Mouse (Mus musculus) forebrain, embryonic 13.5 days (tissue): ENCODE results near the gene Ccdc177. TPM values are rescaled to one million over a fixed set of nuclear protein-coding genes. Genes with fewer than 3 reads are reported as not detected.
A peak's percentile ranks its signal among the peaks of the same experiment; 100 is the strongest.

ENCODE experiments used
- ATAC-seq: fragments of 200-750 bp; cut with Nextera tagmentation; 2 replicates; pipeline ENCODE4 v1.8.0; 2017
- H3K27ac ChIP-seq: fragments of 300-500 bp; sonication (generic); 2 replicates; pipeline ENCODE4 v1.5.1; 2015; ENCODE audit warnings: inconsistent platforms, mild to moderate bottlenecking, moderate library complexity
- H3K27me3 ChIP-seq: fragments of 300-500 bp; sonication (generic); 2 replicates; pipeline ENCODE4 v1.6.1; 2015; ENCODE audit warnings: mild to moderate bottlenecking, inconsistent platforms
- H3K36me3 ChIP-seq: fragments of 300-500 bp; sonication (generic); 2 replicates; pipeline ENCODE4 v1.6.1; 2015; ENCODE audit warnings: mild to moderate bottlenecking, inconsistent platforms; ENCODE audit not compliant: poor library complexity, severe bottlenecking
- H3K4me1 ChIP-seq: fragments of 300-500 bp; sonication (generic); 2 replicates; pipeline ENCODE4 v1.6.1; 2015; ENCODE audit warnings: inconsistent platforms
- H3K4me2 ChIP-seq: fragments of 300-500 bp; sonication (generic); 2 replicates; pipeline ENCODE4 v1.6.1; 2015; ENCODE audit warnings: inconsistent platforms, mild to moderate bottlenecking, moderate library complexity
- H3K4me3 ChIP-seq: fragments of 300-500 bp; sonication (generic); 2 replicates; pipeline ENCODE4 v1.5.1; 2015; ENCODE audit warnings: mild to moderate bottlenecking, inconsistent platforms
- H3K9ac ChIP-seq: fragments of 300-500 bp; sonication (generic); 2 replicates; pipeline ENCODE4 v1.6.1; 2015; ENCODE audit warnings: mild to moderate bottlenecking, inconsistent platforms
- H3K9me3 ChIP-seq: fragments of 300-500 bp; sonication (generic); replicated peaks from 2 replicates; pipeline ENCODE4 v1.6.1; 2016; ENCODE audit warnings: inconsistent platforms
- WGBS: fragments of 180-500 bp; shearing (Covaris S2); methylation state at CpG from one replicate; pipeline ENCODE4 v1.1.7; 2015; 5-methylcytosine and 5-hydroxymethylcytosine counted together
- polyA plus RNA-seq: library from polyadenylated mRNA; unstranded; fragments of >200 nt; fragmentation: Nextera tagmentation; extraction: Ambion mirVana; gene quantifications from 2 replicates; pipeline ENCODE4 v1.2.1, GENCODE M21; 2015

Ccdc177 gene
- polyA plus RNA-seq, 1 experiment from 2014 or later: 4.6 TPM

DNA sequence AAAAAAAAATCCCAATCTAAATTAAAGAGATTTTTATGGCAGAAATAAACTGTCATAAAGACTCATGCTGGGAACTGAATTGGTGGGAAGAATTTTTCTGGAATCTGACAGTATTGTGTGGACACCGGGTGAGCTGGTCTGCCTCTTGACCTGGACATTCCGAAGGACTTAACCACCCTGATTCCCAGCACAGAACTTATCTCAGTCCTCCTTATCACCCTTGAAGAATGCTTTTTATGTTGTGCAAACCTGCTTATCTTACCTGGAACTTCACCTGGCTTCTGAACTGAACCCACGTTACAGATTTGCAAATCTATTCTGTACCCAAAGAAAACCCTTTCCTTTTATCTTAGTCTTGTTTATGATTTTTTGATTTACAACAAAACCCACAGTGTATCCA lies 21.7 kb upstream of the Ccdc177 start:
- Histone ChIP-seq H3K9ac (no peak overlapping the region), H3K9me3 (no peaks in the 10 kb centered on the region), H3K36me3 (no peaks in the 10 kb centered on the region), H3K4me2 (no peak overlapping the region), H3K4me1 (no peaks in the 10 kb centered on the region), H3K4me3 (no peak overlapping the region), H3K27me3 (no peaks in the 10 kb centered on the region), H3K27ac (no peak overlapping the region)
- no peak for ATAC-seq
- WGBS: 87% methylated on average over 3 of the region's 3 CpGs

DNA sequence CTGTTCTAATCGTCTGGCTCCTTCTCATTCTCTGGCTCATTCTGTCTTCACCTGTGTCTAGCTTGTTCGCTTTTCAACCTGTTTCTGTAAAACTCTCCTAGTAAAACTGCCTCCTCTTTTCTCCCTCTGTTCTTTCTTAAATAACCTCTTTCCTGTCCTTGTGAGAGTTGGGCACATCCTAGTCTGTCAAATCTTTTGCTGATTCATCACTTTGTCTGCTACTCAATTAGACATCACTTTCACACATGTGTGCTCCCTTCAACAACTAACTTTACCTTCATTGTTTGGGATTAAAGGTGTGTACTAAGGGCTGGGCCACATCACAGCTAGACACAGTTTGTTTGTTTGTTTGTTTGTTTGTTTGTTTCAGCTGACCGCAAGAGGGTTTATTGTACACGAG lies 19.3 kb upstream of the Ccdc177 start:
- Histone ChIP-seq H3K4me1 (no peaks in the 10 kb centered on the region), H3K27ac (no peak overlapping the region), H3K4me2 (no peak overlapping the region), H3K4me3 (no peak overlapping the region), H3K27me3 (no peaks in the 10 kb centered on the region), H3K9me3 (no peaks in the 10 kb centered on the region), H3K36me3 (no peaks in the 10 kb centered on the region), H3K9ac (no peak overlapping the region)
- ATAC-seq: no peak
- 91% methylated on average over 4 of the region's 4 CpGs for WGBS

DNA sequence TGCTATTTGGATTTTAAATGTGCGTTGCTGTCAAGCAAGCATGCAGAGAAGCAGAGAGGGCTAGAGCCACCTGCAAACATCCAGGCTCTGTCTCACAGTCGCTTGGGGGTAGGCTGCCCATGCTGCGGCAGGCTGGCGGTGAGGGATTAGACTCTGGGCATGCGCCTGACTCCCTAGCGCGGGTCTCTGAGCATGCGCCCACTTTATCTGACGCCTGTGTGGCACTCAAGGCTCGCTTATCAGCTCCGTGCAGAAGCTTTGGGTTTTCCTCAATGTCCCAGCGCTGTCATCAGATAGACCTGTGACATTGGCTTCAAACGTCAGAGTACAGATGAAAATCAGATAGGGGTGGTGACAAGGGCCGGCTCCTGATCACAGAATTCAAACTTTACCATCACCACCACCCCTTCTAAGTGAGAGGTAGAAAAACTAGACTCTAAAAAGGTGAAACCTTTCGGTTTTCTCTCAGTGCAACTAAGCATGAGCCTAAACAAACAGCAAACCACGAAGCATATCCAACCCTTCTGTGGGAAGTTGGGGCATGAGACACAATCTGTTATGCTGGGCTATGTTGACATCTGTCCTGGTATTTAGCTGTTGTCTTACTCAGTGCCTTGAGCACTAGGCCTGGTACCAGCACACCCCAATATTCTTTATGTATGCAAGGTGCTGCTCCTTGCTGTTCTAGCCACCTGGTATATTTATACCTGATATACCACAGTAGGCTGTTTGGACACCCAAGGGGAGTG lies 17.9 kb upstream of the Ccdc177 start:
- H3K4me2 ChIP-seq: no peak overlapping the region
- 81% methylated on average over 16 of the region's 16 CpGs for WGBS
- H3K4me1 ChIP-seq: no peaks in the 10 kb centered on the region
- no peaks in the 10 kb centered on the region for H3K36me3 ChIP-seq
- no peak overlapping the region for H3K9ac ChIP-seq
- ATAC-seq: no peak
- H3K27ac ChIP-seq: no peak overlapping the region
- no peak overlapping the region for H3K4me3 ChIP-seq
- no peaks in the 10 kb centered on the region for H3K27me3 ChIP-seq
- no peaks in the 10 kb centered on the region for H3K9me3 ChIP-seq

DNA sequence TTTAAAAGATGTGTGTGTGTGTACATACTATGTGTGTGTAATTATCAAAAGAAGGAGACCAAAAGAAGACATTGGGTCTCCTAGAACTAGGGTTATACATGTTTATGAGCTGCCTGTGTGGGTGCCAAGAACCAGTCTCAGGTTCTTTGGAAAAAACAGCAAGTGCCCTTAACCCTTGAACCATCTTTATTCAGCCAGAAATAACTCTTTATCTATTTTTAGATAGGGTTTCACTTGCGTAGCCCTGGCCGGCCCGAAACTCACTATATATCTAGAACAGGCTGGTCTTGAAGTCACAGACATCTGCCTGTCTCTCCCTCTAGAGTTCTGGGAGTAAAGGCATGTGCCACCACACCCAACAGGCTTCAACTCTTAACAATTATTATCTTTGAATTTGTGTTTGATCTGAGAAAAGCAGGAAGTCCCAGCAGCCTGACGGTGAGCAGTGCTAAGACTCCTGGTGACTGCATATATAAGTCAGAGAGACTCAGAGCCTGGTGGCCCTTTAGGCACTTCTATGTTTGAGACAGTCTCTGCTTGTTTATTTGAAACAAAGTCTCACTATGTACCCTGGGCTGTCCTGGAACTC lies 15.7 kb upstream of the Ccdc177 start:
- WGBS: 93% methylated on average over 4 of the region's 4 CpGs
- no peak for ATAC-seq

DNA sequence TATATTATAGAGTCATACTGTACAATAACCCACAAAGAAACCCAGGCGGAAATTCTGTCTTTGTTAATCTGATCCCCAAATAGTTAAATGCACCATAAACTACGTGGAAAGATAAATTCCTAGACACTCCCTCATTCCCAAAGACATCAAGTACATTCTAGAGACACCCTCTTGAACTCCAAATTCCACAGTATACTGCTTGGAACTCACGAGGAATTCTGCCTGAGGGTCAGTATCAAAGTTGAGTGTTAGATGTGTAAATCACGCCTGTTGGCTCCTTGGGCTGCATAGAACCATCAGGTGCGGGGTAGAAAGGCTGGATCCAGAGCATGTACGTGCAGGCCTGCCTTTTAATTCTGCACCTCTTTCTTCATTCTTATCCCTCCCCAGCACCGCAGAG lies 14.3 kb upstream of the Ccdc177 start:
- H3K4me1 ChIP-seq: no peaks in the 10 kb centered on the region
- H3K9me3 ChIP-seq: no peaks in the 10 kb centered on the region
- no peaks in the 10 kb centered on the region for H3K36me3 ChIP-seq
- H3K27ac ChIP-seq: no peak overlapping the region
- no peak overlapping the region for H3K9ac ChIP-seq
- H3K4me2 ChIP-seq: no peak overlapping the region
- no peak for ATAC-seq
- no peaks in the 10 kb centered on the region for H3K27me3 ChIP-seq
- no peak overlapping the region for H3K4me3 ChIP-seq
- WGBS: 70% methylated on average over 7 of the region's 7 CpGs

More for the DNA sequence above, 15.7 kb upstream of the Ccdc177 start:
- Histone ChIP-seq H3K9ac (no peak overlapping the region), H3K4me1 (no peaks in the 10 kb centered on the region), H3K4me2 (no peak overlapping the region), H3K9me3 (no peaks in the 10 kb centered on the region), H3K4me3 (no peak overlapping the region), H3K36me3 (no peaks in the 10 kb centered on the region), H3K27ac (no peak overlapping the region), H3K27me3 (no peaks in the 10 kb centered on the region)

DNA sequence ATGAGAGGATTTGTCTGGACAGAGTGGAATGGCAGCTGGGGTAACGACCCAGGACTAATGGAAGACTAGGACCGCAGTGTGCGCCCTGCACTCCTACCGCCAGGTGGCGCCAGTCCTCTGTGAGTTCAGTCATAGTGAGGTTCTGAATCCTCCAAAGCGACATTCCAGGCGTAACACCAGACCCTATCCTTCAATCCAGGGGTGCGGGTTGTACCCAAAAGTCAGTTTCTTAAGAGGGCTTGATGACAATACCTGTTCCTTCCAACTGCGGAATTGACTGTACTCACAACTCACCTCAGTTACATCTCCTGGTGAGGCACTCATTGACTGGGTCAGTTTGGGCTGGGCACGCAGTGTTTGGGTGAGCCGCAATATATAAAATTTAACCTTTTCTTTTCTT lies 9.2 kb upstream of the Ccdc177 start:
- Histone ChIP-seq H3K4me1 (no peaks in the 10 kb centered on the region), H3K36me3 (no peaks in the 10 kb centered on the region), H3K9me3 (no peaks in the 10 kb centered on the region), H3K27ac (no peak overlapping the region), H3K4me3 (no peak overlapping the region), H3K27me3 (no peaks in the 10 kb centered on the region), H3K9ac (no peak overlapping the region), H3K4me2 (peak overlapping the region; percentile 21; the same call in 1 of the 2 replicates)
- peak; percentile 83 for ATAC-seq
- WGBS: 19% methylated on average over 11 of the region's 11 CpGs

DNA sequence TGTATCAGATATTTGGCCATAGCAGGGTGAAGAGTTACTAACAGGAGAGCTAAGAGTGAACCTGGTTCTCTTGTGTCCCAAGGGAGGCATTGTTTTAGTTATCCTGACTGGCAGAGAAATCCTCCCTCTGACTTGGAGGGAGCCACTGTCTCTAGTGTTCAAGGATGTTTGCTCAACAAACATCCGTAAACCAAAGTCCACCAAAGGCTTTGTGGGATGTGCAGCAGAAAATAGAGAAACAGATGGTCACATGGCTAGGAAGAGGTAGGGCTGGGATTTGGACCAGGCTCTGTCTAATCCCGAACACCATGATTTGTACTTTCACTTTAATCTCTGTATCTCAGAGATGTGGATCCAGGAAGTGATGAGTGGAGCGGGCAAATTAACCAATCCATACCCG lies 3.6 kb upstream of the Ccdc177 start:
- ATAC-seq: no peak

DNA sequence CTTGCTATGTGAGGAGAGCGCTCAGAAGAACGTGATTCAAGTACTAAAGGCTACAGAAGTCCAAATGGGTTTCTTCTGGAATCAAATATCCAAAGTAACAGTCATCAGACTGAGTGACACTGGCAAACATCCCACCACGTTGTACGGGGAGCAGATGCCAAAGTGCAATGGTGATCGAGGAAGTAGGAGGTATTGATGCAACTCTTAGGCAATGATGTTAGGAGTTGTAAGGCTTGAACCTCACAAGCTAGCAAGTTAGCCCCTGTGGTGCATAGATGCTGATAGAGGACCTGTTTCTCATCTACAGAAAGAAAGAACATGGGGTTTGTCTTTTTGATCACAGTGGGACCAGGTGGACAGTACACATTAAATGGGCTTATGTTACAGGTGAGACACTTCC lies 2.5 kb upstream of the Ccdc177 start:
- Histone ChIP-seq H3K27me3 (no peaks in the 10 kb centered on the region), H3K4me2 (no peak overlapping the region), H3K4me3 (no peak overlapping the region), H3K9me3 (peaks cover 13% of the 10 kb centered on the region), H3K27ac (no peak overlapping the region), H3K9ac (no peak overlapping the region), H3K36me3 (peaks cover 12% of the 10 kb centered on the region), H3K4me1 (peaks cover 13% of the 10 kb centered on the region)
- ATAC-seq: no peak
- 95% methylated on average over 5 of the region's 5 CpGs for WGBS

More for the DNA sequence above, 3.6 kb upstream of the Ccdc177 start:
- H3K4me2 ChIP-seq: no peak overlapping the region
- 86% methylated on average over 4 of the region's 4 CpGs for WGBS
- peaks cover under 1% of the 10 kb centered on the region for H3K36me3 ChIP-seq
- H3K9me3 ChIP-seq: peaks cover 1% of the 10 kb centered on the region; the same call in 1 of the 2 replicates
- no peak overlapping the region for H3K27ac ChIP-seq
- H3K4me3 ChIP-seq: no peak overlapping the region
- peaks cover 7% of the 10 kb centered on the region for H3K4me1 ChIP-seq
- no peak overlapping the region for H3K9ac ChIP-seq
- no peaks in the 10 kb centered on the region for H3K27me3 ChIP-seq

DNA sequence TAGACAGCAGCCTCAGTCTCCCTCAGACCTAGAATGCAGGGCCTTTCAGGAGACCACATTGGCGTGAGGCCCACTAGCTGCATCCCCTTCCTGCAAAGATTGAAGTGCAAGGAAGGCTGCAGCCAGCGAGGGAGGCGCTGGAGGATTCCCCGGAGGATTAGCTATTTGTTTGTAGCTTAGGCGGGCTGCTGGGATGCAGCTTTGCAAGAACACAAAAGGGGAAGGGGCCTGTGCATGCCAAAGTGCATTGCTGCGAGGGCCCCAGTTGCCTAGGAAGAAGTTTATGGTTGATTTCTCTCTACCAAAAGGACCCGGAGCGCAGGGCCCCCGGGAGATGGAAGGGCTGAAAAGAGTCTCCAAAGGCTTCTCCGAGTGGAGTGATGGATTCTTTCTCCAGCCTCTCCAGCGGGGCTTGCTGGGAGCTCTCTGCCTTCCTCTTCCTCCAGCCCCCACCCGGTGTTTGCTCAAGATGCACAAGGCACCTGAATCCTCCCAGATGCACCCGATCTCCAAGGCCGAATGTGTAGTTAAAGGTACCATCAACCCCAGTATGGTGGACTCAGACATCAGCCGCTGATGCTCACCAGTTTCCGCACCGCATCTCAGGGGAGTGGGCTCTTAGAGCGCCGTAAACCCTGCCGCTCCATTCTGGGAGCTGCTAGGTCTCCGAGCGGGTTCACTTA lies 633 bp downstream of the Ccdc177 start:
- peak; percentile 70 for ATAC-seq
- under 1% methylated on average over 22 of the region's 22 CpGs for WGBS
- peak overlapping the region; percentile 94 for H3K9ac ChIP-seq

DNA sequence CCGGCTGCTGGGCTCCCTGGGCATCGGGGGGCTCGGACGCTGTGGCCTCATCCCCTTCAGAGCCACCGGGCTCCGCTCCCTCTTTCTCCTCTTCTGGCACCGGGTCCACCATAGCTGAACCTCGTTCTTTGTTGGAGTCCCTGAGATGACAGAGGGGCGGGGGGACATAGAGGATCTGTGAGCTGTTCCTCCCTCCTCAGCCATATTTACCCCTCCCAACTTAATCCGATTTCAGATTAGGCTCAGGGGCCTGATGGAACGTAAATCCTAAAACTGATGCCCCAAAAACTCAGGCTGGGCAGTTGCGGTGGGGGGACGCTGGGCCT lies 1.1 kb downstream of the Ccdc177 start:
- Histone ChIP-seq H3K9me3 (peaks cover 45% of the 10 kb centered on the region), H3K4me1 (peaks cover 16% of the 10 kb centered on the region), H3K4me2 (peak overlapping the region; percentile 70), H3K36me3 (peaks cover 48% of the 10 kb centered on the region), H3K27ac (peak overlapping the region; percentile 98), H3K9ac (peak overlapping the region; percentile 94), H3K27me3 (no peaks in the 10 kb centered on the region), H3K4me3 (peak overlapping the region; percentile 71)
- peak; percentile 25; the same call in 1 of the 2 replicates for ATAC-seq
- WGBS: 6% methylated on average over 12 of the region's 13 CpGs

More for the DNA sequence above, 633 bp downstream of the Ccdc177 start:
- Histone ChIP-seq H3K4me2 (peak overlapping the region; percentile 70), H3K27me3 (no peaks in the 10 kb centered on the region), H3K9me3 (peaks cover 42% of the 10 kb centered on the region), H3K36me3 (peaks cover 43% of the 10 kb centered on the region), H3K27ac (peak overlapping the region; percentile 98), H3K4me3 (peak overlapping the region; percentile 71), H3K4me1 (peaks cover 16% of the 10 kb centered on the region)

DNA sequence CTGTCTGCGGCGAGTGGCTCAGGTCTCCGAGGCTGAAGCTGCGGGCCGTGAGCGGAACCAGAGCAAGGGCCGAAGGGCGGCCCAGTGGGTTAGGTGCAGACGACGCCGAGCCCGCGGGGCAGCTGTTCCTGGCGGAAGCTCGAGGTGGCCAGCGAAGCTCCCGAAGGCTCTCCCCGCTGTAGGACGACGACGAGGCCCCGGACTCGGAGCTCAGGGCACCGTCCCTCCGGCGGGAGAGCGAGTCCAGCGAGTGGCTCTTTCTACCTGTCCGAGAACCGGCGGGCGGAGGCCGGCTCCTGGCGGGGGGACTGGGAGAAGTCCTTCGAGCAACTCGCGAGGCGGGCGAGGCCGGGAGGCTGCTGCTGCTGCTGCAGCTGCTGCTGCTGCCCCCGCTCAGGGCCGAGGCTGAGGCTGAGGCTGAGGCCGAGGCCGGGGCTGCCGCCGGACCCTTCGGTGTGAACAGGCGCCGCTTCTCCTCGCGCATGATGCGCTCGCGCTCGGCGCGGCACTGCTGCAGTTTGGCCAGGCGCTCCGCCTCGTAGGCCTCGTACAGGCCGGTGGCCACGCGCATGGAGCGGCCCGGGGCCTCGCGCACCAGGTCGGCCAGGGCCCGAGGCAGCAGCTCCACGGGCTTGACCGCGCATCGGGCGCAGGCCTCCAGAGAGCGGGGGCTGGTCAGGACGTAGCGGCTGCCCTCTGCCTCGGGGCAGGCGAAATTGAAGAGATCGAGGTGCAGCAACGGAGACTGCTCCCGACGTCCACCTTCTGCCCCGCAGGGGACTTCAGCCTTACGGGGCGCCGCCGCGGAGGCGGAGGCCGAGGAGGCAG lies 1.7 kb downstream of the Ccdc177 start:
- Histone ChIP-seq H3K36me3 (peaks cover 54% of the 10 kb centered on the region), H3K27me3 (no peaks in the 10 kb centered on the region), H3K4me3 (peak overlapping the region; percentile 71), H3K9ac (peak overlapping the region; percentile 94), H3K27ac (peak overlapping the region; percentile 98), H3K4me2 (peak overlapping the region; percentile 70), H3K9me3 (peaks cover 45% of the 10 kb centered on the region), H3K4me1 (peaks cover 16% of the 10 kb centered on the region)
- 48% methylated on average over 84 of the region's 92 CpGs for WGBS
- ATAC-seq: peak; percentile 2; the same call in 1 of the 2 replicates
